In genomic region chr5:148569444-148569843, GRCm38 (mm10) we compare ENCODE assay signal across 12 mouse cellular contexts. TPM values are rescaled to one million over a fixed set of nuclear protein-coding genes. Genes with fewer than 3 reads are reported as not detected.
DNase-seq lines count a peak whose midpoint lies in the region; ATAC-seq lines count a peak whose summit lies in the region.
"Had no signal": no experiment of that assay in that cellular context is flagged by ENCODE, and none has a peak within 500 bp of the region (broad histone marks: within the 10 kb centered on the region; RNA-seq: fewer than 3 reads in every experiment).

No protein-coding gene starts in this region.

- no peaks in the 10 kb centered on the region for H3K27me3 ChIP-seq in heart, embryonic 16.5 days (ENCODE audit: control insufficient read depth, insufficient read depth, low read length)
- no peaks in the 10 kb centered on the region for H3K27me3 ChIP-seq in kidney, embryonic 16.5 days (ENCODE audit: insufficient read depth, low read length)
- H3K27me3 ChIP-seq in midbrain, embryonic 16.5 days (ENCODE audit: control insufficient read depth, insufficient read depth, low read depth, low read length), result no peaks in the 10 kb centered on the region
- no peaks in the 10 kb centered on the region for H3K27me3 ChIP-seq in forebrain, embryonic 12.5 days
- H3K27me3 ChIP-seq: forebrain, embryonic 15.5 days; heart, embryonic 15.5 days; lung, embryonic 15.5 days had no signal

- H3K36me3 ChIP-seq in heart, embryonic 16.5 days (ENCODE audit: control insufficient read depth, insufficient read depth), result no peaks in the 10 kb centered on the region
- H3K36me3 ChIP-seq in kidney, embryonic 16.5 days (ENCODE audit: insufficient read depth, low read length), result no peaks in the 10 kb centered on the region
- H3K36me3 ChIP-seq in midbrain, embryonic 16.5 days (ENCODE audit: control insufficient read depth, insufficient read depth, low read length), result no peaks in the 10 kb centered on the region
- no peaks in the 10 kb centered on the region for H3K36me3 ChIP-seq in forebrain, embryonic 12.5 days (replicated peaks)
- H3K36me3 ChIP-seq: forebrain, embryonic 15.5 days; heart, embryonic 15.5 days; lung, embryonic 15.5 days had no signal

- no peak overlapping the region for H3K9ac ChIP-seq in heart, embryonic 16.5 days (ENCODE audit: low read length)
- no peak overlapping the region for H3K9ac ChIP-seq in kidney, embryonic 16.5 days (replicated peaks; ENCODE audit: low read length)
- no peak overlapping the region for H3K9ac ChIP-seq in midbrain, embryonic 16.5 days (ENCODE audit: low read depth, low read length)
- no peak overlapping the region for H3K9ac ChIP-seq in forebrain, embryonic 12.5 days
- H3K9ac ChIP-seq: forebrain, embryonic 15.5 days; heart, embryonic 15.5 days; lung, embryonic 15.5 days had no signal

- 54% methylated on average over 13 of the region's 13 CpGs for WGBS in heart, embryonic 16.5 days
- WGBS in kidney, embryonic 16.5 days, result 38% methylated on average over 13 of the region's 13 CpGs
- WGBS in midbrain, embryonic 16.5 days, result 77% methylated on average over 13 of the region's 13 CpGs
- WGBS in forebrain, embryonic 12.5 days, result 72% methylated on average over 13 of the region's 13 CpGs

- peak; percentile 28 for DNase-seq in gastrocnemius, postnatal 25 days
- no peak for DNase-seq in gastrocnemius, postnatal 4 days (ENCODE audit: low spot score in 2 of 2)
- DNase-seq in lung, postnatal 25 days (ENCODE audit: low spot score), result peak; percentile 59
- no peak for DNase-seq in urinary bladder, postnatal 4 days (ENCODE audit: low spot score in 2 of 2)
- DNase-seq: cerebellum, adult 8-10 months had no signal

- no peak overlapping the region for H3K4me3 ChIP-seq in heart, embryonic 16.5 days (ENCODE audit: low read length)
- H3K4me3 ChIP-seq in kidney, embryonic 16.5 days (ENCODE audit: low read length), result peak overlapping the region; percentile 20; the same call in 1 of the 2 replicates
- no peak overlapping the region for H3K4me3 ChIP-seq in midbrain, embryonic 16.5 days (ENCODE audit: low read depth, low read length)
- no peak overlapping the region for H3K4me3 ChIP-seq in forebrain, embryonic 12.5 days (replicated peaks)
- H3K4me3 ChIP-seq: forebrain, embryonic 15.5 days; heart, embryonic 15.5 days; lung, embryonic 15.5 days had no signal

- peaks cover 10% of the 10 kb centered on the region for H3K4me1 ChIP-seq in heart, embryonic 16.5 days (ENCODE audit: control insufficient read depth, insufficient read depth, low read length)
- peaks cover 2% of the 10 kb centered on the region for H3K4me1 ChIP-seq in kidney, embryonic 16.5 days (ENCODE audit: insufficient read depth, low read length)
- peaks cover 2% of the 10 kb centered on the region; the same call in 1 of the 2 replicates for H3K4me1 ChIP-seq in midbrain, embryonic 16.5 days (ENCODE audit: control insufficient read depth, insufficient read depth, low read length)
- 0 out of 2 replicates have a peak, but pooled peaks cover 2% of the 10 kb centered on the region for H3K4me1 ChIP-seq in forebrain, embryonic 12.5 days
- H3K4me1 ChIP-seq: forebrain, embryonic 15.5 days; lung, embryonic 15.5 days had no signal

- H3K9me3 ChIP-seq in heart, embryonic 16.5 days (replicated peaks; ENCODE audit: control insufficient read depth, low read length), result peaks cover 6% of the 10 kb centered on the region; the same call in 1 of the 2 replicates
- H3K9me3 ChIP-seq in kidney, embryonic 16.5 days (ENCODE audit: low read length), result peaks cover 12% of the 10 kb centered on the region; the same call in 1 of the 2 replicates
- no peaks in the 10 kb centered on the region for H3K9me3 ChIP-seq in midbrain, embryonic 16.5 days (replicated peaks; ENCODE audit: control insufficient read depth, low read length, poor library complexity, severe bottlenecking)
- no peaks in the 10 kb centered on the region for H3K9me3 ChIP-seq in forebrain, embryonic 12.5 days
- H3K9me3 ChIP-seq: forebrain, embryonic 15.5 days; heart, embryonic 15.5 days; lung, embryonic 15.5 days had no signal

- H3K27ac ChIP-seq in heart, embryonic 16.5 days (ENCODE audit: low read length), result peak overlapping the region; percentile 38
- H3K27ac ChIP-seq in kidney, embryonic 16.5 days (ENCODE audit: low read length), result no peak overlapping the region
- no peak overlapping the region for H3K27ac ChIP-seq in midbrain, embryonic 16.5 days (ENCODE audit: low read length)
- no peak overlapping the region for H3K27ac ChIP-seq in forebrain, embryonic 12.5 days
- H3K27ac ChIP-seq: forebrain, embryonic 15.5 days; heart, embryonic 15.5 days; lung, embryonic 15.5 days had no signal

- 0 out of 2 replicates have a peak, but pooled peaks have one; percentile 41 for ATAC-seq in heart, embryonic 16.5 days (replicated peaks; ENCODE audit: extremely low read depth, insufficient read depth, low FRiP score)
- ATAC-seq in kidney, embryonic 16.5 days (ENCODE audit: low FRiP score, low TSS enrichment), result peak; percentile 76
- ATAC-seq in midbrain, embryonic 16.5 days, result no peak
- no peak for ATAC-seq in forebrain, embryonic 12.5 days (ENCODE audit: low FRiP score)
- ATAC-seq: forebrain, embryonic 15.5 days had no signal

- H3K4me2 ChIP-seq in heart, embryonic 16.5 days (ENCODE audit: low read depth, low read length), result no peak overlapping the region
- no peak overlapping the region for H3K4me2 ChIP-seq in kidney, embryonic 16.5 days (replicated peaks; ENCODE audit: low read depth, low read length)
- H3K4me2 ChIP-seq in midbrain, embryonic 16.5 days (ENCODE audit: low read length), result no peak overlapping the region
- H3K4me2 ChIP-seq in forebrain, embryonic 12.5 days, result no peak overlapping the region
- H3K4me2 ChIP-seq: forebrain, embryonic 15.5 days; heart, embryonic 15.5 days; lung, embryonic 15.5 days had no signal

RNA-seq across cellular contexts. Expression of gene Ubl3, which starts 16.9 kb away (rescaled TPM):
- 100 to 1,000 TPM; 102 to 104 TPM for total RNA-seq in gastrocnemius, postnatal 25 days (2021)
- 10 to 100 TPM; 82.3 to 92.1 TPM for total RNA-seq in gastrocnemius, postnatal 4 days (2021)
- polyA plus RNA-seq in heart, embryonic 16.5 days (2015; fragmentation: Nextera tagmentation; extraction: Ambion mirVana), result 60.2 and 70.9 TPM in 2 replicates
- polyA plus RNA-seq in kidney, embryonic 16.5 days (2015; fragmentation: Nextera tagmentation; extraction: Ambion mirVana), result 49.2 and 76.4 TPM in 2 replicates
- 79.9 and 84.3 TPM in 2 replicates for polyA plus RNA-seq in midbrain, embryonic 16.5 days (2015; fragmentation: Nextera tagmentation; extraction: Ambion mirVana)
- 92.0 and 94.6 TPM in 2 replicates for polyA plus RNA-seq in forebrain, embryonic 12.5 days (2016; fragmentation: Nextera tagmentation; extraction: Ambion mirVana)

Comparison
In these comparisons a context has a peak if more than half of its experiments do, and no peak if none do; other contexts are left out.
1. DNase-seq: peak in gastrocnemius, postnatal 25 days (single experiment) and lung, postnatal 25 days (single experiment); none in gastrocnemius, postnatal 4 days (0 of 2) and urinary bladder, postnatal 4 days (0 of 2).
2. ATAC-seq: peak in heart, embryonic 16.5 days (single experiment) and kidney, embryonic 16.5 days (single experiment); none in midbrain, embryonic 16.5 days (single experiment) and forebrain, embryonic 12.5 days (single experiment).